Mouse (Mus musculus): ENCODE data around the gene Gadd45gip1. TPM values are rescaled to one million over a fixed set of nuclear protein-coding genes. Genes with fewer than 3 reads are reported as not detected.

The Gadd45gip1 gene
- polyA plus RNA-seq, 1 experiment from 2014 or later, result 49.5 TPM

DNA sequence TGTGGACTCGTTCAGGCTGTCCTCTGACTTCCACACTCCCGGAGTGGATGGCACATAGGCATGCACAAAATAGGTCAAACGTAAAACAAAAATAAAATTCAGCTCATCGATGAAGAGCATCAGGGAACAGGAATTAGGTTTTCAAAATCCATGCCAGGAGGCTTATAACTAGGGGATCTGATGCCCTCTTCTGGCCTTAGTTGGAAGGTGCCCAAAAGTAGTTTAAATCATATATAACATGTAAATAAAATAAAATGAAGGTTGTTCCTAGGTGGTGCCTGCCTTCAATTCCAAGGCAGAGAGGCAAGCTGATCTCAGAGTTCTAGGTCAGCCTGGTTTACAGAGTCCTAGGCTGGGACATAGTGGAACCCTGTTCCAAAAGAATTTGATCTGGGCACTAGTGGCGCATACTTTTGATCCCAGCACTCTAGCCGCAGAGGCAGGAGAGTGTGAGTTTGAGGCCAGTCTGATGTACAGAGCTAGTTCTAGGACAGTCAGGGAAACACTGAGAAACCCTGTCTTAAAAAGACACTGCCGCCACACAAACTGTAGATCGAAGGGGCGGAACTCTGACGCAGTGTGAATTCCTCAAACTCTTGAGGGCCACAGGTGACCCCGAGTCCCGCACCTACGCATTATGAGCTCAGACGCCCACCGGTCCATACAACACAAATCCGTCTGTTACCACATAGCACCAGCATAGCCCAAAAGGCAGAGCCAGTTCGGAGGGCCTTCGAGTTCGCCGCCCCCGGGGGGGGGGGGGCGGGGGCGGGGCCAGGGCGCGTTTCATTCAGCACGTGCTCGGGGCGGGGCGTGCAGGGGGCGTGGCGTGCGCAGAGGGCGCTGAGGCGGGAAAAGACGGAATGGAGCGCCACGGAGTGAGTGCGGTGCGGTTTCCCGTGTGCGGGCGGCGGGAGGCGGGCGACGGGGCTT lies 40.3 kb downstream of the Gadd45gip1 start, which contains the start of gene Syce2:
Syce2 (plus strand) TSS at position 736 of the 933 bp plus-strand sequence.
- WGBS, result 13% methylated on average over 42 of the region's 46 CpGs
- peak within 1 kb of the TSS; percentile 71 for H3K9ac ChIP-seq (ENCODE audit: low read length)

DNA sequence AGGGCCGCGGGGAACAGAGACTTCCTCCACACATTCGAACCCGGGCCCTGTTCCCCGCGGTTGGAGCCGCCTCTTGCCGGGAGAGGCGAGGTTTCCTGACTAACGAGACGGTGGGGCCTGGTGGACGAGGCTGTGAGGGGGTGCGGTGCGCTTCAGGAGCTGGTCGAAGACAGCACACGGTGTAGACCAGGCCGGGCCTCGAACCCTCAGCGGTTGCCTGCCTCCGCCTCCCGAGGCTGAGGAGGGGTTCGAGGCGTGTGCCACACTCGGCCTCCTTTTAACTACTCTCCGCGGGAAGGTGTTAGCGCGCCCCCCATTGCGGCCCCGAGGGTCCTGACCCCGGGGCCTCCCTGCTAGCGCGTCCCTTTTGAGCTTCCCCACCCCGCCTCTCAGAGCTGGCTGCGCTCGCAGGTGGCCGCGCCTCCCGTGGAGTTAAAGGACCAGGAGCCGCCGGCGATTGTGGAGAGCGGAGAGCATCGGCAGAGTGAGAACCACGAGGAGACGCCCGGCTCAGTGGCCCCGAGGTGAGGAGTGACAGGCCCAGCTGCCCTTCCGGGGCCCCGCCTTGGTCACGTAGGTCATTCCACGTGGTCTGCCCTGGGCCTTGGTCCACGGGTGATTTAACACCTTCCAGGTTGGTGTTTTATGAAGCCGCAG lies 41.1 kb downstream of the Gadd45gip1 start:
- Histone ChIP-seq H3K27ac (ENCODE audit: low read length) (no peak overlapping the region), H3K36me3 (ENCODE audit: control insufficient read depth, insufficient read depth, low read length) (peaks cover 9% of the 10 kb centered on the region), H3K9ac (ENCODE audit: low read length) (peak overlapping the region; percentile 71), H3K4me2 (ENCODE audit: low read depth, low read length) (peak overlapping the region; percentile 100), H3K4me1 (ENCODE audit: control insufficient read depth, insufficient read depth, low read length) (peaks cover 14% of the 10 kb centered on the region), H3K9me3 (replicated peaks; ENCODE audit: control insufficient read depth, low read length) (no peaks in the 10 kb centered on the region), H3K4me3 (replicated peaks; ENCODE audit: low read length) (peak overlapping the region; percentile 57), H3K27me3 (ENCODE audit: control insufficient read depth, insufficient read depth, low read length) (no peaks in the 10 kb centered on the region)
- 2% methylated on average over 54 of the region's 54 CpGs for WGBS
- ATAC-seq (ENCODE audit: insufficient read depth, low FRiP score), result peak; percentile 65; the same call in 1 of the 2 replicates

More for the DNA sequence above, 40.3 kb downstream of the Gadd45gip1 start, which contains the start of gene Syce2:
- Histone ChIP-seq H3K27ac (ENCODE audit: low read length) (peak within 1 kb of the TSS; percentile 27; the same call in 1 of the 2 replicates), H3K4me1 (ENCODE audit: control insufficient read depth, insufficient read depth, low read length) (peaks cover 14% of the 10 kb centered on the region), H3K4me3 (replicated peaks; ENCODE audit: low read length) (peak within 1 kb of the TSS; percentile 57), H3K36me3 (ENCODE audit: control insufficient read depth, insufficient read depth, low read length) (peaks cover 11% of the 10 kb centered on the region), H3K27me3 (ENCODE audit: control insufficient read depth, insufficient read depth, low read length) (no peaks in the 10 kb centered on the region), H3K9me3 (replicated peaks; ENCODE audit: control insufficient read depth, low read length) (no peaks in the 10 kb centered on the region), H3K4me2 (ENCODE audit: low read depth, low read length) (peak within 1 kb of the TSS; percentile 100)
- ATAC-seq (ENCODE audit: insufficient read depth, low FRiP score), result peak; percentile 76; the same call in 1 of the 2 replicates

DNA sequence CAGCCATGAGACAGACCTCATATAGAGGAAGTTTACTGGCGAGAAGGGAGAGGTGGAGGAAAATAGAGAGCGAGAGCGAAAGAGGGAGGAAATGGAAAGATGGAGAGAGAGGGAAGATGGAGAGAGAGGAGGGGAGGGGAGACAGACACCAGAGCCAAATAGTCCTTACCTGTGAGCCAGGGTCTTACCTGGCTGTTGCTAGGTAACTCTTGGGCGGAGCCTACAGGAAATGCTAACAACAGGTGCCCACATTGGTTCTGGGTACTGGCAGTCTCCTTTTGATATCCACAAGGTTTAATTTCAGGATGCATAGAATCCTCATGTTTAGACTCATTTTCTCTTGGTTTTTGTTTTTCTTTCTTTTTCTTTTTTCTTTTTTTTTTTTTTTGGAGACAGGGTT lies 41.7 kb downstream of the Gadd45gip1 start:
- H3K9ac ChIP-seq (ENCODE audit: low read length), result peak overlapping the region; percentile 71
- no peak overlapping the region for H3K27ac ChIP-seq (ENCODE audit: low read length)
- peak overlapping the region; percentile 57 for H3K4me3 ChIP-seq (replicated peaks; ENCODE audit: low read length)
- H3K9me3 ChIP-seq (replicated peaks; ENCODE audit: control insufficient read depth, low read length), result no peaks in the 10 kb centered on the region
- ATAC-seq (ENCODE audit: insufficient read depth, low FRiP score), result no peak
- peaks cover 14% of the 10 kb centered on the region for H3K4me1 ChIP-seq (ENCODE audit: control insufficient read depth, insufficient read depth, low read length)
- H3K27me3 ChIP-seq (ENCODE audit: control insufficient read depth, insufficient read depth, low read length), result no peaks in the 10 kb centered on the region
- WGBS, result 52% methylated on average over 4 of the region's 4 CpGs
- peaks cover 3% of the 10 kb centered on the region for H3K36me3 ChIP-seq (ENCODE audit: control insufficient read depth, insufficient read depth, low read length)
- peak overlapping the region; percentile 100 for H3K4me2 ChIP-seq (ENCODE audit: low read depth, low read length)

DNA sequence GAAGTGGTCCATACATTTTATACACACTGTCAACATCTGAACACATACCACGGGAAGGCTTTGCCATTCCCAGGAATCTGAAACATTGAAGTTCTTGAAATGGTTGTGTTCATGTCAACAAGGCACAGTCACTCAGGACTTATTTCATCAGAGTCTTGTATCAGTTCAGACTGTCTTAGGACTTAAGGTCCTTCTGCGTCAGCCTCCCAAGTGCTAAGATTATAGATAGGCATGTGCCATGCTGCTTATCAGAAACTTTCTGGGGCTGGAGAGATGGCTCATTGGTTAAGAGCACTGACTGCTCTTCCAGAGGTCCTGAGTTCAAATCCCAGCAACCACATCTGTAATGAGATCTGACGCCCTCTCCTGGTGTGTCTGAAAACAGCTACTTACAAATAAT lies 43.0 kb downstream of the Gadd45gip1 start:
- no peak overlapping the region for H3K27ac ChIP-seq (ENCODE audit: low read length)
- H3K4me2 ChIP-seq (ENCODE audit: low read depth, low read length), result no peak overlapping the region
- no peaks in the 10 kb centered on the region for H3K27me3 ChIP-seq (ENCODE audit: control insufficient read depth, insufficient read depth, low read length)
- 83% methylated on average over 3 of the region's 3 CpGs for WGBS
- H3K4me1 ChIP-seq (ENCODE audit: control insufficient read depth, insufficient read depth, low read length), result peaks cover 14% of the 10 kb centered on the region
- ATAC-seq (ENCODE audit: insufficient read depth, low FRiP score), result no peak
- no peaks in the 10 kb centered on the region for H3K36me3 ChIP-seq (ENCODE audit: control insufficient read depth, insufficient read depth, low read length)
- no peaks in the 10 kb centered on the region for H3K9me3 ChIP-seq (replicated peaks; ENCODE audit: control insufficient read depth, low read length)
- no peak overlapping the region for H3K9ac ChIP-seq (ENCODE audit: low read length)
- no peak overlapping the region for H3K4me3 ChIP-seq (replicated peaks; ENCODE audit: low read length)

DNA sequence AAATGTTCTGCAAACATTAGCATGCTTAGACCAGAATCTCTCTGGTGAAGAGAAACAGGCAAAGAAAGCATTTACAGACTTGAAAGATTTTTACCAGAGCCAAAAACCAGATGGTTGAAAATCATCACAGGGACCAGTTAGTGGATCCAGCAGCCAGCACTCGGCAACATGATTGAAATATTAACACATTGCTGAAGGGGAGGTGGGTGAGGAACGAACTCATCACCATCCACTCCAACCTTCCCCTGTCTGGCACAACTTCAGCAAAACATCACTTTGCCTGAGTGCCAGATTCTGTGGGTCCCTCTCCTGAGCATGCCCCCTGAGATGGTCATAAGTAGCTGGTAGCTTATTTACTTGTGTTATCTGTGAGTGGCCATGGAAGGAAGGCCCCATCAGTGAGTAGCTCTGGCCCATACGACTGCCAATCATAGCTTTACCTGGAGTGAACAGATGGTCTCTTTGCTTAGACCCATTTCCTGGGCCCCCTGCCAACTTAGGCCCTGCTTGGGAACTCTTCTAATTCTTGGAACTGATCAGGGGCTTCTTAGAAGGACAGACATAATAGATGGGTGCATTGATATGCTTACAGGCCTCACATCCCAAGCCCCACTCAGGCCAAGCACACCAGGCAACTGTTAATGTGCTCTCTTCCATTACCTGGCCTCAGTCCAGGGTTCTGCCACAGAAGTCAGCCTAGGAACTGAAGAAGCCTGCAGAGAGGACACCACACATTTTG lies 46.1 kb downstream of the Gadd45gip1 start:
- Histone ChIP-seq H3K9ac (ENCODE audit: low read length) (no peak overlapping the region), H3K9me3 (replicated peaks; ENCODE audit: control insufficient read depth, low read length) (no peaks in the 10 kb centered on the region), H3K4me3 (replicated peaks; ENCODE audit: low read length) (no peak overlapping the region), H3K4me2 (ENCODE audit: low read depth, low read length) (no peak overlapping the region), H3K36me3 (ENCODE audit: control insufficient read depth, insufficient read depth, low read length) (no peaks in the 10 kb centered on the region), H3K27ac (ENCODE audit: low read length) (no peak overlapping the region), H3K4me1 (ENCODE audit: control insufficient read depth, insufficient read depth, low read length) (peaks cover 6% of the 10 kb centered on the region), H3K27me3 (ENCODE audit: control insufficient read depth, insufficient read depth, low read length) (no peaks in the 10 kb centered on the region)
- ATAC-seq (ENCODE audit: insufficient read depth, low FRiP score), result no peak
- WGBS, result 68% methylated on average over 3 of the region's 3 CpGs

DNA sequence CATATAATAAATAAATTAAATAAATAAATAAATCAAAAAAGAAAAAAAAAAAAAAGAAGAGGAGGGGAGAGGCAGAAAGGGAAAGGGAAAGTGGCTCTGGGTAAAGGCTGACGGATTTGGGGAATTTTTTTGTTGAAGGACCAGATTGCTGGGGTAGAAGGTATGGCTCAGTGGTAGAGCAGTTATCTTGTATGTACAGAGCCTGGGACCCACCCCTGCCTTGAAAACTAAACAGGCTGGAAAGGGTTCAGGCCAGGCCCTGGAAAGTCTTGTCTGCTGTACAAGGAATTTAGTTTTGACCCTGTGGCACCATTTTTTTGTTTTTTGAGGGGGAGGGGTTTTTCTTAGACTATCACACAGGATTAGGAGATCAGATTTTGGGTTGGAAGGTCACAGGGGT lies 47.6 kb downstream of the Gadd45gip1 start:
- no peak overlapping the region for H3K27ac ChIP-seq (ENCODE audit: low read length)
- H3K4me2 ChIP-seq (ENCODE audit: low read depth, low read length), result no peak overlapping the region
- WGBS, result 62% methylated on average over 1 of the region's 1 CpGs
- H3K36me3 ChIP-seq (ENCODE audit: control insufficient read depth, insufficient read depth, low read length), result no peaks in the 10 kb centered on the region
- no peak overlapping the region for H3K4me3 ChIP-seq (replicated peaks; ENCODE audit: low read length)
- H3K9me3 ChIP-seq (replicated peaks; ENCODE audit: control insufficient read depth, low read length), result no peaks in the 10 kb centered on the region
- no peaks in the 10 kb centered on the region for H3K27me3 ChIP-seq (ENCODE audit: control insufficient read depth, insufficient read depth, low read length)
- no peaks in the 10 kb centered on the region for H3K4me1 ChIP-seq (ENCODE audit: control insufficient read depth, insufficient read depth, low read length)
- no peak for ATAC-seq (ENCODE audit: insufficient read depth, low FRiP score)
- no peak overlapping the region for H3K9ac ChIP-seq (ENCODE audit: low read length)

DNA sequence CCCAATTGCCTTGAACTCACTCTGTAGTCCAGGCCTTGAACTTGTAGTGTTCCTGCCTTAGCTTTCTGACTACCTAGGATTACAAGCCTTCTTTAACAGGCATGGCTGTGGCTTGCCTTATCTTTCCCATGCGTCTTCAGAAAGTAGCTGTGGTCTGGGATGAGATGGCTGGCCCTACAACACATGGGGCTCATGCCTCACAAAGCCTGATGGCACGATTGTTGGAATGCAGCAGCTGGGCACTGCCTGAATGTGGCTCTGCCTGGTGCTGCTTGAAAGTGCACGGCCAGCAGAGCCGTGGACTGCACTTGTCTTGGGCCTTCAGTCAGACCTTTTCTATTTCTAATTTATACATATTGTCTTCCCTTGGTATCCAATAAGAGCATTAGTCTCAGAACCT lies 53.4 kb downstream of the Gadd45gip1 start:
- H3K9me3 ChIP-seq (replicated peaks; ENCODE audit: control insufficient read depth, low read length), result no peaks in the 10 kb centered on the region
- no peak overlapping the region for H3K9ac ChIP-seq (ENCODE audit: low read length)
- no peak for ATAC-seq (ENCODE audit: insufficient read depth, low FRiP score)
- H3K27me3 ChIP-seq (ENCODE audit: control insufficient read depth, insufficient read depth, low read length), result no peaks in the 10 kb centered on the region
- no peak overlapping the region for H3K4me2 ChIP-seq (ENCODE audit: low read depth, low read length)
- H3K4me3 ChIP-seq (replicated peaks; ENCODE audit: low read length), result no peak overlapping the region
- no peaks in the 10 kb centered on the region for H3K4me1 ChIP-seq (ENCODE audit: control insufficient read depth, insufficient read depth, low read length)
- 0 out of 2 replicates have a peak, but pooled peaks cover 4% of the 10 kb centered on the region for H3K36me3 ChIP-seq (ENCODE audit: control insufficient read depth, insufficient read depth, low read length)
- 81% methylated on average over 4 of the region's 4 CpGs for WGBS
- H3K27ac ChIP-seq (ENCODE audit: low read length), result no peak overlapping the region
